Mouse (Mus musculus): ENCODE results near the gene Tbx10.
"Not testable (repeated sequence)": the region's sequence is repeated elsewhere in the genome, so short reads cannot be mapped to it uniquely, and the experiment has no call there.

Tbx10 gene

GRCm38 (mm10) chr19:4041500-4041899 lies 48.9 kb downstream of the Tbx10 start:
- not testable (repeated sequence) for DNase-seq (ENCODE audit: low read depth in 1 of 2, low spot score in 2 of 2)

- DNase-seq (ENCODE audit: low read depth in 1 of 2, low spot score in 2 of 2): no peak
Observed at GRCm38 (mm10) chr19:4042124-4042523, 49.6 kb downstream of the Tbx10 start.

GRCm38 (mm10) chr19:4044109-4044508 lies 51.6 kb downstream of the Tbx10 start:
- DNase-seq (ENCODE audit: low read depth in 1 of 2, low spot score in 2 of 2): not testable (repeated sequence)

GRCm38 (mm10) chr19:4045966-4046865 lies 53.7 kb downstream of the Tbx10 start, which contains the start of gene Gstp2:
TSS of gene Gstp2 (minus strand) at chr19:4046023.
- no peak for DNase-seq (ENCODE audit: low read depth in 1 of 2, low spot score in 2 of 2)

- DNase-seq (ENCODE audit: low read depth in 1 of 2, low spot score in 2 of 2): no peak
Observed at GRCm38 (mm10) chr19:4046866-4047254, 54.3 kb downstream of the Tbx10 start.

GRCm38 (mm10) chr19:4047859-4048258 lies 55.3 kb downstream of the Tbx10 start:
- DNase-seq (ENCODE audit: low read depth in 1 of 2, low spot score in 2 of 2): peak in 1 of 2 experiments; percentile 70

- DNase-seq (ENCODE audit: low read depth in 1 of 2, low spot score in 2 of 2): not testable (repeated sequence)
Observed at GRCm38 (mm10) chr19:4049069-4049468, 56.5 kb downstream of the Tbx10 start.

Measured in monocyte, adult 2 months (primary cell).